Mouse (Mus musculus) megakaryocyte, adult 5-6 weeks (primary cell): ENCODE measurements around the gene Plppr3. TPM values are rescaled to one million over a fixed set of nuclear protein-coding genes. Genes with fewer than 3 reads are reported as not detected.
A peak's percentile ranks its signal among the peaks of the same experiment; 100 is the strongest.

Source experiments
- ATAC-seq: 2 replicates; pipeline ENCODE4 v1.8.0; 2016; ENCODE audit warnings: mild to moderate bottlenecking, inconsistent platforms; ENCODE audit not compliant: poor library complexity, severe bottlenecking
- total RNA-seq, 2 experiments: library from RNA; stranded (forward) in 1 of 2; stranded (reverse) in 1 of 2; fragments of 153-499, 151-499 nt in 1 of 2; fragments of 221-1000, 200-1000 nt in 1 of 2; gene quantifications; 2 replicates each; pipeline versions ENCODE4 v1.2.3 to v1.2.4; 2015 to 2017

Plppr3 gene
- total RNA-seq, 2 experiments from 2014 or later, result 10.6 to 17.6 TPM

- ATAC-seq, result no peak
These were observed 1.6 kb downstream of the Plppr3 start for GRCm38 (mm10) chr10:79872862-79873261.

DNA sequence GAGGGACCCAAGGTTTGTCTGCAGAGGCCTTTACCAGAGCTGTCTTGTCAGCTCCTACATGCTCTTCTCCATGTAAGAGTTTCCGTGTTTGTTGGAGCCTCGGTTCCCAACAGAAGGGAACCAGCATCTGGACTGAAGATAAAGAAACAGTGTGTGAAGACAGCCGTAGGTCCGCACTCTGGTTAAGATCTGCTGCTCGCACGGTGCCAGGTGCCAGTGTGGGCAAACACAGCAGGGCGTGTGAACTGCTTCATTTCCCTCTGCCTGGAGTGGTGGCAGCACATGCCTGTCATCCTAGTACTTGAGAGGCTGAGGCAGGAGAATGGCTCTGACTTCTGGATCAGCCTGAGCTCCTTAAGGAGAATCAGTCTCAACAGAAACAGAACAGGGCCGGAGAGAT is 2.6 kb downstream of the Plppr3 start:
- ATAC-seq, result no peak

GRCm38 (mm10) chr10:79866601-79867000 is 7.8 kb downstream of the Plppr3 start:
- no peak for ATAC-seq

GRCm38 (mm10) chr10:79865801-79866295 is 8.6 kb downstream of the Plppr3 start:
- ATAC-seq, result peak; percentile 63

DNA sequence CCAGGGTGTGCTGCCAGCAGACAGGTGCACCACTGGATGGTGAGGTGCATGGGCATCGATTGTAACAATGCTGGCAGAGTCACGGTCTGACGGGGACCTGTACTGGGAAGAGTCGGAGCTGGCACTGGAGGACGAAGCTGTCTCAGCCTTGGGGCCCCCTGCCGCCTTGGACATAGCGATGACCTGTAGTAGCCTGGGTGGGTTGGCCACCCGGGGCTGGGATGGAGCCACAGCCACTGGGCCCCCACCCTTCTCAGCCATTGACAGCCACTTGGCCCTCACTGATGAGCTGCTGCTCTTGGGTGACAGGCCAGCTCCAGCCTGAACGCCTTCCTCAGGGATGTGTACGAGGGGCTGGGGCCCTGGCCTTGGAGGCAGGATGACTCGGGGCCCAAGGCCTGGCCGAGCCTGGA is 9.2 kb downstream of the Plppr3 start:
- ATAC-seq, result no peak

DNA sequence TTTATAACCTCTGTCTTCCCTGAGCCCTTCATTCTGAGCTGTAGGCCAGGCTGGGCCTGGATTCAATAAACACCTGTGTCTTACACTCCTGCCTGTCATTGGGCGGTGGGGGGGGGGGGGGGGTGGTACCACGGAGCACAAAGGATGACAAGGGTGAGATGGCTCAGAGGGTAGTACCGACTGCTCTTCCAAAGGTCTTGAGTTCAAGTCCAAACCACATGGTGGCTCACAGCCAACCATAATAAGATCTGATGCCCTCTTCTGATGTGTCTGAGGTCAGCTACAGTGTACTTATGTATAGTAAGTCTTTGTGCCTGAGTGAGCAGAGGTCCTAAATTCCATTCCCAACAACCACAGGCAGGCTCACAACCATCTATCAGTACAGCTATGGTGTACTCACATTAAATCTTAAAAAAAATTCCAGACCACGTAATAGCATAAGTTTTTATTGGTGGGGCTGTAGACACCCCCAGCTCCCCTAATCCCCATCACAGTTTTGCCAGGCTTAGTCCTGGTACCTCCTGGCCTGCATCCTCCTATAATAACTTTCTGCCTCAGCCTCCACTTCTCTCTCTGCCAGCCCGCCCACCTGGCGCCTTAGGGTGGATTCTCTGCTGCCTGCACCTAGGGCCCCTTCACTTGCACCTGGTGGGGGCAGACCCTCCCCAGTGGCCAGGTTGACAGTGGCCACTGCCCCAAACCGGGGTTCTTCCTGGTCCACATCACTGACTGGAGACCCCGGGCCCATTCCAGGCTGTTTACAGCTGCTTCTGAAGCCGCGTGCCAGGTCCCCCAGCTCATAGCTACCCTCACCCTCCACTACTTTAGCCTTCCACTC is 9.9 kb downstream of the Plppr3 start:
- no peak for ATAC-seq

DNA sequence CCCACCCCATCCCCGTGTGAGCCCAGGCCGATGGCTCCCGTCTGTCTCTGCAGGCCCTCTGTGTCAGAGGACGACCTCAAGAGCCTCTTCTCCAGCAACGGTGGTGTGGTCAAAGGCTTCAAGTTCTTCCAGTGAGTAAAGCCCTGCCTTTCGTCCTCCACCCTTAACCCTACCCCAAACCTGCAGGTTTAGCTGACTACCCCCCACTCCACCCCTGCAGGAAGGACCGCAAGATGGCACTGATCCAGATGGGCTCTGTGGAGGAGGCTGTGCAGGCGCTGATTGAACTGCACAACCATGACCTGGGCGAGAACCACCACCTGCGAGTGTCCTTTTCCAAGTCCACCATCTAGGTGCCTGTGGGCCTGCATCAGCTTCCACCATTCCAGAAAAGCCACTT is 11.5 kb downstream of the Plppr3 start:
- no peak for ATAC-seq

DNA sequence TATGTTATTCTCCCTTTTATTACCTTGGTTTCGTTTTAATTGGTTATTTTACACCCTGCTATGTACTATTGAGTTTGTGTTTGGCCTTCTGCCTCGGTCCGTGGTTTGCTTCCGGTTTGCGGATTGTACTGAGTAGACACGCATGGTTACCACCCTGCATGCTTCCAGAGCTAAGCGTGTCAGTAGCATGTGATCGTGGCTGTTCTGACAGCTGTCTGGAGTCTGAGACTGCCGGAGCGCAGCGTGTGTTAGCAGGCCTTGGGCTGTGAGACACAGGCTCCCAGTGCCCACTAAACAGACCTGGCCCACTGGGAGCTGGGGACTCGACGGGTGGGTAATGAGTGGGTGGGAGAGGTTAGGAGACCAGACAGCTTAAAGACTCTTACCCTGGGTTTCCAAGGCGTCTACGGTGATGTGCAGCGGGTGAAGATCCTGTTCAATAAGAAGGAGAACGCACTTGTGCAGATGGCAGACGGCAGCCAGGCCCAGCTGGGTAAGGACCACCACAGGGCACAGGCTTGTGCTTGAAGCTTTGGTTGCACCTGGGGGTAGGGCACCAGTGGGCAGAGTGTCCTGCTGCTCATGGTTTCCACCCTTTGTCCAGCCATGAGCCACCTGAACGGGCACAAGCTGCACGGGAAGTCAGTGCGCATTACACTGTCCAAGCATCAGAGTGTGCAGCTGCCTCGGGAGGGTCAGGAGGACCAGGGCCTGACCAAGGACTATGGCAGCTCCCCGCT is 12.2 kb downstream of the Plppr3 start:
- no peak for ATAC-seq

DNA sequence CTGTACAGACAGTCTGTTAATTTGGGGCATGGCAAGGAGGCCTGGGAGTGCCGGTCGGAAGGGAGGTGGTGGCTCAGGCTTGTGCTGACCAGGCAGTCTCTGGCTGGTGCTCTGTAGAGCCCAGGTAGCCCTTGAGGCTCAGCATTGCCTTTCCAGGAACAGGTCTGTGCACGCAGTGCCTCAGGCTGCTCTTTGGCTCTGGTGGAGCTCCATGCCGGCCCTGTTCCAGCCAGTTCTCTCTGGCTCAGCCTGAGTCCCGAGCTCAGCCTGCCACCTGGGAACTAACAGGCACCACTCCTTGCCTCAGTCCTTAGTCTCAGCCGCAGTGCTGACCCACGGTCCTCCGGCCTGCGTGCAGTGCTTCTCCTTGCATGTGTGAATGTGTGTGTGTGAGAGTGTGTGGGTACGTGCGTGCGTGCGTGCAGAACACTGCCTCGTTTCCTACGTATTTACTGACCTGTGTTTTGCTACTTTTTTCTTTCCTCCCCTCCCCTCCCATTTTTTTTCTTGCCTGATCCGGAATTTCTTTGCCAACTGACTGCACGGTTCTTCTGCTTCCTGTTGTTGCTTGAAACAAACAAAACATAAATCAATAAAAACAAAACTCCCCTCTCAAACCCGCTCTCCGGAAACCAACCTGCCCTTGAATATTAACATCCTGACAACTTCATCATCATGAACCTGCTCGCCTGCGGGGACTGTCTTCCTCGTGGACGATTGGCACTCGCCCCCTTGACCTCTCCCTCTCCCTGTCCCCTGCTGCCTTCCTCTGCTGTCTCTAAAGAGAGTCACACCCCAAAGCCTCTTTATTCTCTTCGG is 13.0 kb downstream of the Plppr3 start:
- no peak for ATAC-seq

DNA sequence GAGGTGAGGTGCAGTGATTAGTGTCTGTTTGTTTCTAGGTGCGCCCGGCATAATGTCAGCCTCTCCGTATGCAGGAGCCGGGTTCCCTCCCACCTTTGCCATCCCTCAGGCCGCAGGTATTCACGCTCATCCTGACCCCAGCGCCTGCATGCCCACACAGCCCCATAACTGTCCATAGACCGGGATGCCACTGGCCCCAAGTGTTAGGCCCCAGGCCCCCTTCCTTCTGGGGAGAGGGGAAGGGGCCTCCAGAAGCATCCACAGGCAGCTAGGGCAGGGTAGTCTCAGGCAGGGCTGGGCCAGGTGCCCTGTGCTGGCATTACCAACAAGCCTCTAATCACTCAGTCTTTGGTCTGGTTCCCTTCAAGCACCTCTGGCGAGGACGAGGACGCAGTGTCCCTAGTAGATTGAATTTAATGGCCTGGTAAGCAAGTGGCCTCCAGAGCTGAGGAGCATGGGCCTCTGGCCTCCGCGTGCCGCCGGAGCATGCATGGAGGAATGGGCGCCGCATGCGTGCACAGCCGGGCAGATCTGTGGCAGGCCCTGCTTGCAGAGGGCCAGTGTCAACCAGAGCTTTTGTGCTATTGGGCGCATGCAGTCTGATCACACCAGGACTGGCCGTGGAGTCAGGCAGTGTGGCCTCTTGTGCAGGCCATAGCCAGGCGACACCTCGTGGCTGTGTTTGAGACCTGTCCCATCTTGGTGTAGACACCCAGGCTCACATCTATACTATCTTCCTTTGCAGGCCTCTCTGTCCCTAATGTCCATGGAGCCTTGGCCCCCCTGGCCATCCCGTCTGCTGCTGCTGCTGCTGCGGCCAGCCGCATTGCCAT is 14.1 kb downstream of the Plppr3 start:
- ATAC-seq, result no peak

- no peak for ATAC-seq
These were observed 15.3 kb downstream of the Plppr3 start for GRCm38 (mm10) chr10:79859116-79859515.

- ATAC-seq, result no peak
These were observed 15.9 kb downstream of the Plppr3 start for GRCm38 (mm10) chr10:79858416-79859074.

- ATAC-seq, result no peak
These were observed 16.5 kb downstream of the Plppr3 start for GRCm38 (mm10) chr10:79857894-79858293.

- no peak for ATAC-seq
These were observed 17.0 kb downstream of the Plppr3 start for GRCm38 (mm10) chr10:79857452-79857811.

- ATAC-seq, result no peak
These were observed 17.6 kb downstream of the Plppr3 start for GRCm38 (mm10) chr10:79856704-79857451.

GRCm38 (mm10) chr10:79856280-79856679 is 18.2 kb downstream of the Plppr3 start:
- ATAC-seq, result no peak

- ATAC-seq, result no peak
These were observed 18.8 kb downstream of the Plppr3 start for GRCm38 (mm10) chr10:79855558-79856184.

GRCm38 (mm10) chr10:79854801-79855541 is 19.5 kb downstream of the Plppr3 start:
- ATAC-seq, result peak; percentile 2
